Mouse (Mus musculus) adrenal gland, adult 18-20 months (tissue): Measurements from ENCODE around the gene Dpysl4. TPM values are rescaled to one million over a fixed set of nuclear protein-coding genes. Genes with fewer than 3 reads are reported as not detected.
A peak's percentile ranks its signal among the peaks of the same experiment; 100 is the strongest.

ENCODE experiments used
- DNase-seq, 2 experiments: peaks; one replicate each; pipeline ENCODE4 v3.0.0; 2021 to 2022; ENCODE audit warnings: low spot score in 2 of 2
- long read RNA-seq, 2 experiments: library from polyadenylated mRNA; stranded (forward); transcript quantifications; one replicate each; pipeline ENCODE4 v2.0.0; 2021
- total RNA-seq, 2 experiments: library from RNA; stranded (reverse); gene quantifications; 1 replicate in 1 of 2; 2 replicates in 1 of 2; pipeline ENCODE4 v1.2.3; 2021

The Dpysl4 gene
- total RNA-seq, result under 1 TPM; 0.22 to 0.70 TPM
- long read RNA-seq, experiment 1, partial matches to known transcripts, result 0 of 1 reads
- long read RNA-seq, experiment 1, other reads (novel, unspliced or antisense), result 1 of 1 reads
- long read RNA-seq, experiment 2, partial matches to known transcripts, result 2 of 3 reads
- long read RNA-seq, experiment 2, other reads (novel, unspliced or antisense), result 1 of 3 reads

DNA sequence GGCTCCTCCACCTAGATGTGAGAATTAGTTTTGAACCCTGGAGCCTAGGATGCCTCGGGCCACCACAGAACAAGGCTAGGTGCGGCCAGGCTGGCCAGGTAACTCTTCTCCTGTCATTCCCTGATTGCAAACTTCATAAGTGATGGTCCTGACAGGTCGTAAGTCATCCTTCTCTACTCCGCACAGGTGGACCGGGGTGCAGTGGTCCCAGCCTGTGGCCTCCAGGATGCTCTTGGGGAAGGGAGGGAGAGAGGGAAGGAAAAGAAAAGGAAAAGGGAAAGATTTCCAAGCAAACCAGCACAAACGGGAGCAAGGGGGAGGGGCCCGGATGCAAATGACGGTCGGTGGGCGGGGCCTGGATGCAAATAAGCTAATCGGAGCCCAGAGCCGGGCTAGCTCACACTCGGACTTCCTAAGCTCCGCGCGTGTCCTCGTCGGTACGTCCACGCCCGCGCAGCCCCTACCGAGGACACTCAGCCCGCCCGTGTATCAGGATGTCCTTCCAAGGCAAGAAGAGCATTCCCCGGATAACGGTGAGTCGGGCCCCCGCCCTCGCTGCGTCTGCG, at the start of gene Dpysl4:
Gene Dpysl4 (plus strand): TSS at position 373 of the 566 bp plus-strand sequence.
- DNase-seq, result peak; percentile 42 to 55

- no peak for DNase-seq
These were observed 22.4 kb upstream of the Dpysl4 start for GRCm38 (mm10) chr7:139063406-139063805.

DNA sequence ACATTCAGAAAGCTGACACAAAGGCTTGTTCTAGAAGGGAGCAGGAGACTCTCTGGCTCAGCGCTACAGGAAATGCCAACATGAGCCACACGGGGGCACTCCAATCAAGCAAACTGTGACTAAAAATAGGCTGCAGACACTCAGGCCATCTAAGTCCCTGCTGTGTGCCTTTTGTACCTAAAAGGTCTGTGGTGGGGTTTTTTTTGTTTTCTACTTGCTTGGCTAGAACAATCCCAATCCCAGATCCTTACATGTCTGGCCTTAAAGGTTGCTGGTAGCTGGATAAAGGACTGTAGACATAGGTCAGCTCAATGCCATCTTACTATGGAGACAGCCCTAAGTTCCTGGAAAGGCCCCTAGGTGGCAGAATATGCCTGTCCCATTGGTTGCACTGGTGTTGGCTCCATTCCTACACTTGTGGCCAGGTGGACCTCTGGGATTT, 17.6 kb upstream of the Dpysl4 start:
- peak; percentile 64 to 69 for DNase-seq

DNA sequence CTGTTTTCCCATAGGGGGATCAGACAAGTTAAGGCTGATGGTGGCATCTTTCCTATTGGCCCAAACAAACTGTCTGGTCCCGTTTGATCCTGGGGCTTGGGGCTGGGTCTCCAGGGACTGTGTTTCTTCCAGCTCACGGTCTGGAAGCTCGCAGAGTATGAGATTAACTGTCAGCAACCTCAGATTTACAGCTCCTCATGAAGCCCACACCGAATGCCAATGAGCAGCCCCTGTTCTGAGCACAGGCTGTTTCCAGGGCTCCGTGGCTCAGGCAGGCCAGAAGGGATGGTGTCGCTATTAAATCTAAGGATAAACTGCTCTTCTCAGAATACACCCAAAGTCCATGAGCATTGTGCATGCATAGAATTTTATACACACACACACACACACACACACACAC, 11.6 kb upstream of the Dpysl4 start:
- DNase-seq, result no peak

DNA sequence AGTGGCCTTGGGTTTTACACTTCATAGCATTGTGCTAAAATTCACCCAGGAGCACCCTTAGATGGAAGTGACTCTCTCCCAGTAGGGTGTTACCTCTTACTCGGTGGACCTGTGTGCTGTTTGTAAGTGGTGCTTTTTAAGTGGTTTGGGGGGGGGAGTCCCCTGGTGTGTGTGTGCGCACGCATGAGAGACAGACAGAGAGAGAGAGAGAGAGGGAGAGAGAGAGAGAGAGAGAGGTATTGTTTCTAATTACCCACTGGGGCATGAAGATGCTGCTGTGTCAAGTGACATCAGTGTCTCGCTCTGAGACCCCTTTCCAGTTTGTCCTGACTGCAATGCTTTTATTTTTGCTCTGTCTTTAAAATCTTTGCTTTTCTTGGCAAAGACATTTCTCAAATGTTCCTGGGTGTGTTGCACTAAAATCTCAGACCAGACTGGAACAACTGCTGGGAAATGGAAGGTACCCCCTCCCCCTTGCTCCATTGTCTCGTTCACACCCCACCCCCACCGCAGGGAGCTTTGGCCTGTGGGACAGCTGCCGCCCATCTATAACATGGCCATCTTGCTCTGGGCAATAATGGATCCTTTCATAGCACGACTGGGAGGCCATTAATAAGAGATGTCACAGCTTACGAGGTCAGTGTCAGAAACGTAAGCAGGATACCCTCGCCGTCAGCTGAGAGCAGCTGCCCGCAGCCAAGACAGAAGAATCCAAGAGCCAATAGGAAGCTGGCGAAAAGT, 10.6 kb upstream of the Dpysl4 start:
- DNase-seq, result no peak

DNA sequence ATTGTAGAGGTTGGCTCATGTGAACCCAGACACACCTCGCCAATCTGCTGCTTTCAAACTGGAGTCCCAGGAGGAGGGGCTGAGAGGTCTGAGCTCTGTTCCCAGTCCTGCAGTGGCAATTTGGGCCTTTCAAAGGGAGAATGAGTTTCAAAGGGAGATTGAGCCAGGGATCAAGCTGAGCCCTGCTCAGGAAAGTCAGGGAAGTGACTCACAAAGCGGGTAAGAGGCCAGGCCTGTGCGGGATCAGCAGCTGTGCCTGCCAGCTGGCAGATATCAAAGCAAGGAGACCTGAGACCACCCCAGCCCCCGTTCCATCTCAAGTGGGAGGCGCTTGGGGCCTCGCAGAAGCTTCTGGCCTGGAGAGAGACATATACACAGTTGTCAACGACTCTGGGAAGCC, 8.5 kb upstream of the Dpysl4 start:
- DNase-seq, result no peak

DNA sequence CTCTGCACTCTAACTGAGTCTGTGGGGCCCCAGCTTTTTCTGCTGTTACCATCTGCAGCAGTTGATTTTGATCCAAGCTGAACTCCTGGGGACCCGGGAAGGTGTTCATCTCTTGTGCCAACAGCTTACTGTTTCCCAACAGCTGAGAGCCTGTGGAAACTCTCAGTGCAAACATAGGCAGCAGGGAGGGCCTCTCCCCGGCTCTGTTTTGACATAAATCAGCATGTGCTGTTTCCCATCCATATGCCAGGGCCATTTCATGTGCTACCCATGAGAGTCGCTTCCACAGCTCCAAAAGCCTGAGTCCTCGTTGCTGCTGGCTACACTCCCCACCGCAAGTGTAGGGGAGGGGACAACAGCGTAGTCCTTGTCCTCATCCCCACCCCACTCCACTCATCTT, 7.6 kb upstream of the Dpysl4 start:
- DNase-seq, result no peak

- no peak for DNase-seq
These were observed 6.7 kb upstream of the Dpysl4 start for GRCm38 (mm10) chr7:139079141-139079540.

GRCm38 (mm10) chr7:139080714-139081113, 5.1 kb upstream of the Dpysl4 start:
- DNase-seq, result no peak

GRCm38 (mm10) chr7:139081158-139081557, 4.6 kb upstream of the Dpysl4 start:
- DNase-seq, result no peak

DNA sequence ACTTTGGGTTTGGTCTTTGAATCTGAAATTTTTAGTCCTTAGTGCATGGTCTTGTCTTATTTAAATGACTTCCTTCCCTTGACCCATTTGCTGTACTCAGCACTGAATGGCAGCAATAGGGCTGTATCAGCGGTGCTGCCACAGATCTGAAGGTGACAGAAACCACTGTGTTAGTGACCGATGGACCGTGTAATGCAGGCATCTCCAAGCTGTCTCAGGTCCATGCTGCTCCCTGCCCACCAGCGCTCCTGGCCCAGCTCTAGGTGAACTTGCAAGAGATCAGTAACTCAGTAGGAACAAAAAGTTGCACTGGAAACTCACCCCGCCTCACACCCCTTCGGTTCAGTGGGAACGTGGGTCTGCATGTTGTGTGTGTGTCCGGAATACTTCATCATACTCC, 3.5 kb upstream of the Dpysl4 start:
- DNase-seq, result no peak

DNA sequence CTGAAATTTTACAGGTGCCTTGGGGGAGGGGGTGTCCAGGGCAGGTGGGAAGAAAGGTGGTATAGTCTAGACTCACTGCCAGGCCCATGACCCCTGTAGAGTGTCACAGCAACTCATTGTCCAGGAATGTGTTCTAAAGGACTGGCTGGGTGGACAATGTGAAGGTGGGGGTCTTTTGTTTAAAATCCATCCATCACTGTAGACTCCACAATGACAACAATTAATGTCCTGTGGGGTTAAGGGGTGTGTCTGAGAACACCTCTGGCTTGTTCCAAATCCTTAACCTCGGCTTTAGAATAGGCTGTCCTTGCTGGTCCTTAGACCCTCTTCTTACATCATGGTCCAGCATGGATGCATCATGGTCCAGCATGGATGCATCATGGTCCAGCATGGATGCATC, 1.5 kb upstream of the Dpysl4 start:
- no peak for DNase-seq

GRCm38 (mm10) chr7:139086195-139087158, 676 bp downstream of the Dpysl4 start:
- peak; percentile 16 to 33 for DNase-seq

GRCm38 (mm10) chr7:139087801-139088200, 2.0 kb downstream of the Dpysl4 start:
- DNase-seq, result no peak

- no peak for DNase-seq
These were observed 4.4 kb downstream of the Dpysl4 start for GRCm38 (mm10) chr7:139089892-139090874.

GRCm38 (mm10) chr7:139091681-139092080, 5.9 kb downstream of the Dpysl4 start:
- no peak for DNase-seq

DNA sequence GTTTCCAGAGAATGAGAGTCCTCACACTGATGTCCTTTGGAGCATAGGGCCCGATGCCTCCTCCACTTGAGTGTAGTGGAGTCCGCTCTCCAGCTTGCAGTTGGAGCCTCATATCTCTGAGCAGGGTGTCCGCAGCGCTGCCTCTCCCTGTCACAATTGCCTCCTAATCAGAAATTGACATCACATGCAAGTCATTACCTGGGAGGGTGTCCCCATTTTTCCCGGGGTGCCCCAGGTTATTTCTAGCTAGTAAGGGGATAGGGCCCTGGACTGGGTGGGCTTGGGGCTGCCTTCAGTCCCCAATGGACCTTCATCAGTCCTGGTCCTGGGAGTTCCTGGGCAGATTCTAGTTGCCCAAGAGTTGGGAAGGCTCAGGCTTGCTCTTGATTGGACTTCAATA, 6.9 kb downstream of the Dpysl4 start:
- DNase-seq, result no peak

GRCm38 (mm10) chr7:139093124-139093523, 7.3 kb downstream of the Dpysl4 start:
- DNase-seq, result no peak

- no peak for DNase-seq
These were observed 8.0 kb downstream of the Dpysl4 start for GRCm38 (mm10) chr7:139093781-139094180.

- DNase-seq, result no peak
These were observed 9.0 kb downstream of the Dpysl4 start for GRCm38 (mm10) chr7:139094761-139095160.
